ENCODE assay signal across 18 mouse cellular contexts in the genomic region with DNA sequence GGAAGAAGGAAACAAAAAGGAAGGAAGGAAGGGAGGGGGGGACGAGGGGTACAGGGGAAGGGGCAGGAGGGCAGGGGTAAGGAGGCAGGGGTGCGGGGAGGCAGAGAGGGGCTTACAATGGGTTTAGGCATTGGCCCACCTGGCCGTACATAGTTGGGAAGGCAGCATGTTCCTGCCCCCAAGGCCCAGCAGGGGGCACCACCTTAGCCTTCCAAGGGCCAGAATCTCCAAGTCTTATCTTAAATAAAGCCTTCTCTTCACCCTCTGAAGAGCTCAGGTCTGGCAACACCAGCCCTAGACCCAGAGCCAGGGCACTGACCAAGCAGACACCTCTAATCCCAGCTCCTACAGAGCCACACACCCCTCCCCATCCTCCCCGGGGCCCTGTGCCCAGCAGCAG.
DNase-seq lines count a peak whose midpoint lies in the region; ATAC-seq and TF ChIP-seq lines count a peak whose summit lies in the region.
"Had no signal": no experiment of that assay in that cellular context is flagged by ENCODE, and none has a peak within 500 bp of the region (broad histone marks: within the 10 kb centered on the region; RNA-seq: fewer than 3 reads in every experiment).

No protein-coding gene starts in this region.

- peaks cover 8% of the 10 kb centered on the region; the same call in 1 of the 2 replicates for H3K36me3 ChIP-seq in lung, postnatal 0 days (ENCODE audit: insufficient read depth, low read length)
- H3K36me3 ChIP-seq in MEL (ENCODE audit: control insufficient read depth in 1 of 2, insufficient read depth in 2 of 2, low read length in 2 of 2): no peaks in the 10 kb centered on the region

- H3K4me1 ChIP-seq in lung, postnatal 0 days (ENCODE audit: insufficient read depth, low read depth, low read length): no peaks in the 10 kb centered on the region
- H3K4me1 ChIP-seq in MEL (ENCODE audit: control insufficient read depth in 1 of 2, insufficient read depth in 2 of 2, low read length in 2 of 2): no peaks in the 10 kb centered on the region
- H3K4me1 ChIP-seq: embryonic facial prominence, embryonic 15.5 days; midbrain, embryonic 12.5 days had no signal

- no peak for DNase-seq in gastrocnemius, adult 2 months
- no peak for DNase-seq in gastrocnemius, postnatal 36 days
- no peak for DNase-seq in lung, postnatal 0 days (ENCODE audit: low spot score)
- DNase-seq in lung, postnatal 14 days: no peak
- no peak for DNase-seq in MEL (ENCODE audit: low read depth, low spot score)
- peak; percentile 31 for DNase-seq in thymus, postnatal 14 days
- no peak for DNase-seq in T-cell, adult 2 months (ENCODE audit: low spot score)
- no peak for DNase-seq in cerebellum, postnatal 14 days
- DNase-seq: adrenal gland, adult 8-10 months; cerebellum, adult 18-20 months; heart, adult 11 months; kidney, postnatal 10 days; liver, embryonic 13.5 days; retina, postnatal 1 day had no signal

- WGBS in lung, postnatal 0 days: 90% methylated on average over 2 of the region's 4 CpGs

- peak; percentile 53 for TF ChIP-seq CTCF in gastrocnemius, adult 2 months (IDR thresholded peaks at IDR 0.05)
- TF ChIP-seq CTCF in lung, postnatal 0 days (IDR thresholded peaks at IDR 0.05): peak; percentile 41
- TF ChIP-seq CTCF in MEL (IDR thresholded peaks at IDR 0.05 in 2 of 3, conservative IDR thresholded peaks at IDR 0.05 in 1 of 3; ENCODE audit: control insufficient read depth in 1 of 3, insufficient read depth in 1 of 3, low read depth in 2 of 3, low read length in 3 of 3, poor library complexity in 1 of 3, severe bottlenecking in 1 of 3): peak in 2 of 3 experiments; percentile 39 to 58; a peak in 5 of 6 replicates

- H3K4me2 ChIP-seq in lung, postnatal 0 days (replicated peaks; ENCODE audit: low read depth, low read length): no peak overlapping the region
- H3K4me2 ChIP-seq: embryonic facial prominence, embryonic 15.5 days; liver, embryonic 13.5 days; midbrain, embryonic 12.5 days; neural tube, embryonic 12.5 days had no signal

- no peaks in the 10 kb centered on the region for H3K9me3 ChIP-seq in lung, postnatal 0 days (ENCODE audit: low read length)
- no peaks in the 10 kb centered on the region for H3K9me3 ChIP-seq in MEL (replicated peaks; ENCODE audit: insufficient read depth, low read length)
- H3K9me3 ChIP-seq: embryonic facial prominence, embryonic 15.5 days had no signal

- H3K79me2 ChIP-seq in MEL (ENCODE audit: control insufficient read depth, insufficient read depth, low read length, poor library complexity): no peaks in the 10 kb centered on the region

- no peak overlapping the region for H3K27ac ChIP-seq in gastrocnemius, adult 2 months
- H3K27ac ChIP-seq in lung, postnatal 0 days (ENCODE audit: low read length): no peak overlapping the region
- no peak overlapping the region for H3K27ac ChIP-seq in MEL (ENCODE audit: control insufficient read depth, low read depth, low read length)
- H3K27ac ChIP-seq: embryonic facial prominence, embryonic 15.5 days; hindbrain, embryonic 10.5 days; liver, embryonic 13.5 days; midbrain, embryonic 12.5 days; neural tube, embryonic 12.5 days had no signal

- intact Hi-C loops in gastrocnemius, adult 2 months (cut with DNase I): loop anchor here (5.0 kb wide), 1 partner anchor 57 kb away; no protein-coding TSS in a partner anchor
- intact Hi-C loops in gastrocnemius, postnatal 36 days (cut with DNase I): loop anchor here (5.0 kb wide), 1 partner anchor 57 kb away; no protein-coding TSS in a partner anchor

- no peak for TF ChIP-seq EP300 in lung, postnatal 0 days (IDR thresholded peaks at IDR 0.05)
- no peak for TF ChIP-seq EP300 in MEL (IDR thresholded peaks at IDR 0.05; ENCODE audit: low read depth in 1 of 2, low read length in 2 of 2)

- no peak overlapping the region for H3K9ac ChIP-seq in lung, postnatal 0 days (replicated peaks; ENCODE audit: low read depth)
- no peak overlapping the region for H3K9ac ChIP-seq in MEL (ENCODE audit: control insufficient read depth, low read depth, low read length, poor library complexity, severe bottlenecking)
- H3K9ac ChIP-seq: embryonic facial prominence, embryonic 15.5 days; liver, embryonic 13.5 days; midbrain, embryonic 12.5 days; neural tube, embryonic 12.5 days had no signal

- TF ChIP-seq RAD21 in MEL (IDR thresholded peaks at IDR 0.05; ENCODE audit: low read depth, low read length): no peak; the same call in 1 of the 2 replicates

- ATAC-seq in lung, postnatal 0 days: no peak

- no peak overlapping the region for H3K4me3 ChIP-seq in gastrocnemius, adult 2 months
- no peak overlapping the region for H3K4me3 ChIP-seq in lung, postnatal 0 days (ENCODE audit: low read depth, low read length)
- no peak overlapping the region for H3K4me3 ChIP-seq in MEL (ENCODE audit: control insufficient read depth in 1 of 2, insufficient read depth in 1 of 2, low read depth in 2 of 2, low read length in 2 of 2)
- H3K4me3 ChIP-seq: embryonic facial prominence, embryonic 15.5 days; hindbrain, embryonic 10.5 days; liver, embryonic 13.5 days; midbrain, embryonic 12.5 days; neural tube, embryonic 12.5 days had no signal

- H3K27me3 ChIP-seq in lung, postnatal 0 days (replicated peaks; ENCODE audit: insufficient read depth, low read length): no peaks in the 10 kb centered on the region
- no peaks in the 10 kb centered on the region for H3K27me3 ChIP-seq in MEL (ENCODE audit: control insufficient read depth in 1 of 2, insufficient read depth in 2 of 2, low read length in 2 of 2)
- H3K27me3 ChIP-seq: embryonic facial prominence, embryonic 15.5 days; liver, embryonic 13.5 days; midbrain, embryonic 12.5 days; neural tube, embryonic 12.5 days had no signal

- TF ChIP-seq POLR2A in MEL (IDR thresholded peaks at IDR 0.05; ENCODE audit: control insufficient read depth in 1 of 2, insufficient read depth in 1 of 2, low read depth in 1 of 2, low read length in 2 of 2, poor library complexity in 1 of 2): no peak

TF ChIP-seq in MEL, 35 proteins besides CTCF, POLR2A, EP300 and RAD21:
- TF ChIP-seq SMC3 (IDR thresholded peaks at IDR 0.05; ENCODE audit: low read depth, low read length) (peak; percentile 26; the same call in 1 of the 2 replicates), TBP (IDR thresholded peaks at IDR 0.05; ENCODE audit: low read depth, low read length) (no peak)
